Mouse (Mus musculus): Measurements from ENCODE around the gene Snx1. TPM values are rescaled to one million over a fixed set of nuclear protein-coding genes. Genes with fewer than 3 reads are reported as not detected.

Gene Snx1
- 62.7 and 64.8 TPM in 2 replicates for polyA plus RNA-seq (2015; fragmentation: Nextera tagmentation; extraction: Ambion mirVana)

GRCm38 (mm10) chr9:66126456-66127192 is at the start of gene Snx1, which contains the start of gene Ciao2a:
TSS of gene Snx1 (minus strand) at chr9:66126587.
TSS of gene Ciao2a (plus strand) at chr9:66126611.
- H3K4me2 ChIP-seq: peak within 1 kb of the TSS; percentile 90
- under 1% methylated on average over 34 of the region's 34 CpGs for WGBS (ENCODE audit: insufficient replicate concordance)
- peaks cover 20% of the 10 kb centered on the region for H3K36me3 ChIP-seq (replicated peaks)
- H3K27me3 ChIP-seq: no peaks in the 10 kb centered on the region
- ATAC-seq (ENCODE audit: insufficient read depth): peak; percentile 64
- H3K4me3 ChIP-seq (replicated peaks): peak within 1 kb of the TSS; percentile 84
- H3K27ac ChIP-seq (replicated peaks): peak within 1 kb of the TSS; percentile 97
- H3K9ac ChIP-seq: peak within 1 kb of the TSS; percentile 74
- peaks cover 70% of the 10 kb centered on the region for H3K4me1 ChIP-seq (replicated peaks)
- no peaks in the 10 kb centered on the region for H3K9me3 ChIP-seq (replicated peaks)

GRCm38 (mm10) chr9:66174985-66175384 is 48.6 kb upstream of the Snx1 start:
- Histone ChIP-seq H3K4me2 (no peak overlapping the region), H3K9ac (no peak overlapping the region), H3K9me3 (replicated peaks) (no peaks in the 10 kb centered on the region), H3K27me3 (no peaks in the 10 kb centered on the region), H3K4me1 (replicated peaks) (peaks cover 79% of the 10 kb centered on the region), H3K4me3 (replicated peaks) (no peak overlapping the region), H3K27ac (replicated peaks) (peak overlapping the region; percentile 56), H3K36me3 (replicated peaks) (peaks cover 13% of the 10 kb centered on the region)
- WGBS (ENCODE audit: insufficient replicate concordance): 64% methylated on average over 3 of the region's 3 CpGs
- ATAC-seq (ENCODE audit: insufficient read depth): peak; percentile 30; the same call in 1 of the 2 replicates

GRCm38 (mm10) chr9:66173316-66173855 is 47.0 kb upstream of the Snx1 start:
- Histone ChIP-seq H3K4me1 (replicated peaks) (peaks cover 76% of the 10 kb centered on the region), H3K9me3 (replicated peaks) (no peaks in the 10 kb centered on the region), H3K27me3 (no peaks in the 10 kb centered on the region), H3K4me3 (replicated peaks) (no peak overlapping the region), H3K9ac (no peak overlapping the region), H3K4me2 (no peak overlapping the region), H3K36me3 (replicated peaks) (peaks cover 28% of the 10 kb centered on the region), H3K27ac (replicated peaks) (0 out of 2 replicates have a peak overlapping the region, but pooled peaks have one; percentile 24)
- 91% methylated on average over 5 of the region's 5 CpGs for WGBS (ENCODE audit: insufficient replicate concordance)
- no peak for ATAC-seq (ENCODE audit: insufficient read depth)

- Histone ChIP-seq H3K27me3 (no peaks in the 10 kb centered on the region), H3K4me1 (replicated peaks) (peaks cover 76% of the 10 kb centered on the region), H3K4me2 (no peak overlapping the region), H3K9ac (no peak overlapping the region), H3K4me3 (replicated peaks) (no peak overlapping the region), H3K36me3 (replicated peaks) (peaks cover 41% of the 10 kb centered on the region), H3K9me3 (replicated peaks) (no peaks in the 10 kb centered on the region), H3K27ac (replicated peaks) (no peak overlapping the region)
- WGBS (ENCODE audit: insufficient replicate concordance): 79% methylated on average over 12 of the region's 12 CpGs
- ATAC-seq (ENCODE audit: insufficient read depth): no peak
These were observed 45.0 kb upstream of the Snx1 start for GRCm38 (mm10) chr9:66171275-66171921.

- Histone ChIP-seq H3K4me1 (replicated peaks) (peaks cover 77% of the 10 kb centered on the region), H3K27me3 (no peaks in the 10 kb centered on the region), H3K9ac (no peak overlapping the region), H3K27ac (replicated peaks) (no peak overlapping the region), H3K9me3 (replicated peaks) (no peaks in the 10 kb centered on the region), H3K4me2 (no peak overlapping the region), H3K4me3 (replicated peaks) (no peak overlapping the region), H3K36me3 (replicated peaks) (peaks cover 50% of the 10 kb centered on the region)
- WGBS (ENCODE audit: insufficient replicate concordance): 76% methylated on average over 5 of the region's 5 CpGs
- no peak for ATAC-seq (ENCODE audit: insufficient read depth)
These were observed 44.1 kb upstream of the Snx1 start for GRCm38 (mm10) chr9:66170506-66170905.

- 9% methylated on average over 1 of the region's 1 CpGs for WGBS (ENCODE audit: insufficient replicate concordance)
- Histone ChIP-seq H3K27me3 (no peaks in the 10 kb centered on the region), H3K4me2 (no peak overlapping the region), H3K9ac (no peak overlapping the region), H3K4me1 (replicated peaks) (peaks cover 64% of the 10 kb centered on the region), H3K36me3 (replicated peaks) (peaks cover 57% of the 10 kb centered on the region), H3K4me3 (replicated peaks) (no peak overlapping the region), H3K27ac (replicated peaks) (peak overlapping the region; percentile 57), H3K9me3 (replicated peaks) (no peaks in the 10 kb centered on the region)
- peak; percentile 65 for ATAC-seq (ENCODE audit: insufficient read depth)
These were observed 41.8 kb upstream of the Snx1 start for GRCm38 (mm10) chr9:66168233-66168632.

- Histone ChIP-seq H3K27ac (replicated peaks) (no peak overlapping the region), H3K4me3 (replicated peaks) (no peak overlapping the region), H3K36me3 (replicated peaks) (peaks cover 56% of the 10 kb centered on the region), H3K9me3 (replicated peaks) (no peaks in the 10 kb centered on the region), H3K4me2 (no peak overlapping the region), H3K9ac (no peak overlapping the region), H3K27me3 (no peaks in the 10 kb centered on the region), H3K4me1 (replicated peaks) (peaks cover 66% of the 10 kb centered on the region)
- WGBS (ENCODE audit: insufficient replicate concordance): 82% methylated on average over 5 of the region's 5 CpGs
- ATAC-seq (ENCODE audit: insufficient read depth): no peak
These were observed 40.8 kb upstream of the Snx1 start for GRCm38 (mm10) chr9:66167222-66167621.

GRCm38 (mm10) chr9:66162995-66163394 is 36.6 kb upstream of the Snx1 start:
- Histone ChIP-seq H3K27me3 (no peaks in the 10 kb centered on the region), H3K4me2 (no peak overlapping the region), H3K9ac (no peak overlapping the region), H3K36me3 (replicated peaks) (peaks cover 34% of the 10 kb centered on the region), H3K9me3 (replicated peaks) (no peaks in the 10 kb centered on the region), H3K4me1 (replicated peaks) (peaks cover 72% of the 10 kb centered on the region), H3K27ac (replicated peaks) (no peak overlapping the region), H3K4me3 (replicated peaks) (no peak overlapping the region)
- no peak for ATAC-seq (ENCODE audit: insufficient read depth)
- 71% methylated on average over 9 of the region's 9 CpGs for WGBS (ENCODE audit: insufficient replicate concordance)

- H3K9ac ChIP-seq: no peak overlapping the region
- H3K27me3 ChIP-seq: peaks cover 13% of the 10 kb centered on the region; the same call in 1 of the 2 replicates
- peak overlapping the region; percentile 84 for H3K4me2 ChIP-seq
- no peak for ATAC-seq (ENCODE audit: insufficient read depth)
- no peaks in the 10 kb centered on the region for H3K9me3 ChIP-seq (replicated peaks)
- WGBS (ENCODE audit: insufficient replicate concordance): 91% methylated on average over 2 of the region's 2 CpGs
- H3K4me1 ChIP-seq (replicated peaks): peaks cover 60% of the 10 kb centered on the region
- peaks cover 9% of the 10 kb centered on the region for H3K36me3 ChIP-seq (replicated peaks)
- peak overlapping the region; percentile 72; the same call in 1 of the 2 replicates for H3K4me3 ChIP-seq (replicated peaks)
- H3K27ac ChIP-seq (replicated peaks): no peak overlapping the region
These were observed 33.8 kb upstream of the Snx1 start for GRCm38 (mm10) chr9:66160155-66160554.

GRCm38 (mm10) chr9:66158885-66159430 is 32.6 kb upstream of the Snx1 start:
- H3K4me2 ChIP-seq: peak overlapping the region; percentile 84
- H3K27me3 ChIP-seq: peaks cover 13% of the 10 kb centered on the region; the same call in 1 of the 2 replicates
- 0 out of 2 replicates have a peak, but pooled peaks cover 3% of the 10 kb centered on the region for H3K36me3 ChIP-seq (replicated peaks)
- peaks cover 58% of the 10 kb centered on the region for H3K4me1 ChIP-seq (replicated peaks)
- H3K27ac ChIP-seq (replicated peaks): peak overlapping the region; percentile 86
- H3K9ac ChIP-seq: peak overlapping the region; percentile 76
- H3K4me3 ChIP-seq (replicated peaks): peak overlapping the region; percentile 72
- H3K9me3 ChIP-seq (replicated peaks): no peaks in the 10 kb centered on the region
- 61% methylated on average over 6 of the region's 6 CpGs for WGBS (ENCODE audit: insufficient replicate concordance)
- peak; percentile 60 for ATAC-seq (ENCODE audit: insufficient read depth)

All from liver, embryonic 15.5 days (tissue).